ENCODE assay signal across 7 mouse cellular contexts in genomic region chr7:130671301-130671700, GRCm38 (mm10).
A peak's percentile ranks its signal among the peaks of the same experiment; 100 is the strongest.
DNase-seq lines count a peak whose midpoint lies in the region; ATAC-seq lines count a peak whose summit lies in the region.

No protein-coding gene starts in this region.

- no peaks in the 10 kb centered on the region for H3K27me3 ChIP-seq in intestine, embryonic 16.5 days (replicated peaks; ENCODE audit: control insufficient read depth, insufficient read depth, low read length)

- peak; percentile 27 for ATAC-seq in intestine, embryonic 16.5 days

- H3K4me1 ChIP-seq in intestine, embryonic 16.5 days (ENCODE audit: control insufficient read depth, insufficient read depth, low read length): peaks cover 31% of the 10 kb centered on the region

- peak; percentile 46 for DNase-seq in urinary bladder, postnatal 25 days (ENCODE audit: low spot score)
- DNase-seq in urinary bladder, adult 2 months (ENCODE audit: low spot score): no peak
- peak; percentile 72 to 81 for DNase-seq in gastrocnemius, adult 8-10 months (ENCODE audit: low spot score in 2 of 2)
- no peak for DNase-seq in left cerebral cortex, adult 11 months (ENCODE audit: low spot score)
- DNase-seq in layer of hippocampus, adult 8-10 months (ENCODE audit: low spot score in 2 of 2): no peak
- no peak for DNase-seq in right cerebral cortex, adult 2 months (ENCODE audit: low spot score in 2 of 2)

- no peak overlapping the region for H3K4me3 ChIP-seq in intestine, embryonic 16.5 days (ENCODE audit: low read length)

- H3K4me2 ChIP-seq in intestine, embryonic 16.5 days (ENCODE audit: low read depth, low read length): no peak overlapping the region

- H3K9me3 ChIP-seq in intestine, embryonic 16.5 days (ENCODE audit: control insufficient read depth, low read length): no peaks in the 10 kb centered on the region

- no peaks in the 10 kb centered on the region; the same call in 1 of the 2 replicates for H3K36me3 ChIP-seq in intestine, embryonic 16.5 days (ENCODE audit: control insufficient read depth, insufficient read depth, low read length)

- H3K27ac ChIP-seq in intestine, embryonic 16.5 days (ENCODE audit: low read length): no peak overlapping the region

- H3K9ac ChIP-seq in intestine, embryonic 16.5 days (ENCODE audit: low read depth, low read length): no peak overlapping the region

- WGBS in intestine, embryonic 16.5 days: 53% methylated on average over 6 of the region's 6 CpGs

Comparison
In these comparisons a context has a peak if more than half of its experiments do, and no peak if none do; other contexts are left out.
1. DNase-seq: peak in urinary bladder, postnatal 25 days (single experiment) and gastrocnemius, adult 8-10 months (2 of 2); none in urinary bladder, adult 2 months (single experiment), left cerebral cortex, adult 11 months (single experiment), layer of hippocampus, adult 8-10 months (0 of 2) and right cerebral cortex, adult 2 months (0 of 2).